Mouse (Mus musculus) lung, adult 2 months (tissue): ENCODE results near the gene Rad9a.

Source experiments
- CTCF ChIP-seq: fragments of 200-500 bp; IDR thresholded peaks from 2 replicates; pipeline ENCODE4 v1.5.1; 2011; ENCODE audit warnings: mild to moderate bottlenecking, low read length, control low read depth; ENCODE audit not compliant: insufficient read depth
- POLR2A ChIP-seq: fragments of 200-500 bp; IDR thresholded peaks from 2 replicates; pipeline ENCODE4 v1.6.1; 2011; ENCODE audit warnings: low read depth, mild to moderate bottlenecking, control low read depth, low read length, borderline replicate concordance; ENCODE audit errors: extremely low read depth

DNA sequence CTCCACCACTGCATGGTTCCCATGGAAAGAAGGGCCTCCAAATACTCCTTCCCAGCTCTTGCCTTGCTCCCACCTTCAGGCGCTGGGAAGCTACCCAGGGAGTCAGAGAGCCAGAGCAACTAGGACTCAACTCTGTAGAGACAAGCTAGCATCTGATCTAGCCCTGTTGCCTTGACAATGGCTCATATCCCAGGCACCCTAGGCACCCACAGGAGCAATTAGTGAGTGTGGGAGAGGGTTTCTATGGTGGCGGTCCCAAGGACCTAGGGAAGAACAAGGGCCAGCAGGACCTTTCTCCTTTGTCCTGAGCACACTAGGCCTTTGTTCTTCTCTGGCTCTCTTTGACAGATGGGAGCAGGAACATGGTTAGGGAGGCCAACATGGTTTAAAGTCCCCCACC, 17.8 kb downstream of the Rad9a start:
- TF ChIP-seq CTCF (no peak), POLR2A (no peak)
